Mouse (Mus musculus) Patski (cell line): Measurements from ENCODE around the gene Trpv3. TPM values are rescaled to one million over a fixed set of nuclear protein-coding genes. Genes with fewer than 3 reads are reported as not detected.

ENCODE experiments used
- ATAC-seq: fragments of 100-300 bp; one replicate; pipeline ENCODE4 v1.8.0; 2021
- CTCF ChIA-PET: fragments of 350-600 bp; sonication (Branson Sonifier 250); formaldehyde crosslinking; loops from one replicate; lab custom pipeline; 2022; ENCODE audit warnings: inconsistent platforms; lab: Charles Lee
- POLR2A ChIA-PET: fragments of 350-600 bp; sonication (Branson Sonifier 250); formaldehyde crosslinking; loops from one replicate; lab custom pipeline; 2022; ENCODE audit warnings: antibody characterized with exemption, inconsistent platforms; lab: Charles Lee
- DNase-seq: peaks from one replicate; pipeline ENCODE4 v3.0.0-alpha.2; 2011; ENCODE audit warnings: low read depth, low spot score
- H3K27me3 ChIP-seq: fragments of 371-371 bp; one replicate; pipeline ENCODE4 v1.5.1; 2021
- CTCF ChIP-seq: fragments of 100-300 bp; IDR thresholded peaks from one replicate; pipeline ENCODE4 v1.5.1; 2021
- in situ Hi-C: fragments of 300-500 bp; cut with MboI; formaldehyde crosslinking; loops from 3 replicates; pipeline ENCODE4 v1.11.1; 2018; ENCODE audit warnings: low pct_unique_long_range_greater_than_20kb, mixed read lengths
- polyA plus RNA-seq: library from polyadenylated mRNA; unstranded; gene quantifications from one replicate; pipeline ENCODE4 v1.2.3, GENCODE M21; 2021

The Trpv3 gene
- polyA plus RNA-seq: 0.01 TPM

DNA sequence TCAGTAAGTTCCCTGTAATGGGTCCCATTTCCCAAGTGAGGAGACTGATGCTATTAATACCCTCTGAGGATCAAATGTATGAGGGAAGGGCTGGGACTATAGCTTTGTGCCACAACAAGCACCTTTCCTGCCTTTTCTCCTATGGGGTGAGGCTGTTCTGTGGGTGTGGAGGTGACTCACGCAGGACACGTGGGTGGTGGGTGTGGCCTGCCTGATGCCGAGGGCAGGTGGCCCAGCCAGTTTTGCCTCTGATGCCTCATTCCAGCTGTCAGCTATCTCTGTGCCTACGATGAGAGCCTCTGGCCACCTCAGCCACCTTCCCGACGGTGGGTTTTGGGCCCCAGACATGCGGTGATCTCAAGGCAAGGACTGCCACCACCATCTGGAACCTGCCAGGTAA is at the start of gene Trpv3:
TSS of gene Trpv3 (plus strand) at position 122 of the 400 bp plus-strand sequence.
- POLR2A ChIA-PET: no interaction called here
- H3K27me3 ChIP-seq: no peaks in the 10 kb centered on the region
- in situ Hi-C loops: no loop called here
- ATAC-seq (no peak), DNase-seq (no peak)
- CTCF ChIA-PET: no interaction called here
- TF ChIP-seq CTCF: no peak

DNA sequence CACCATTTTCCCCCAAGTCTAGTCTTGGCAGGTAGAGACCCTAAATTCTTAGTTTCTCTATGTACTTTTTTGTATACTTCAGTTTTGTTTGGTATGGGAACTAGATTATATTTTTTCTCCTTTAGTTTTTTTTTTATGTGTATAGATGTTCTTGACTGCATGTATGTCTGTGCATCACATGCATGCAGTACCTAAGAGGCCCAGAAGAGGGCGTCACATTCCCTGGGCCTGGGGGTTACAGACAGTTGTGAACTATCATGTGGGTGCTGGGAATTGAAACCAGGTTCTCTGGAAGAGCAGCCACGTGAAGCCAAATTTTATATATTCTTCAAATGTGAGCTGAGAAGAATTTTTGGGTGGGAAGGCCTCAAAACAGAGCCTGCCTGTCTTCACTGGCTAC is 47.5 kb upstream of the Trpv3 start:
- CTCF ChIA-PET: interaction anchor here (0.9 to 1.5 kb wide), 2 partner anchors 9 to 81 kb away, joined by 3 to 4 read pairs; partner anchors contain the start of gene Haspin
- DNase-seq: no peak

DNA sequence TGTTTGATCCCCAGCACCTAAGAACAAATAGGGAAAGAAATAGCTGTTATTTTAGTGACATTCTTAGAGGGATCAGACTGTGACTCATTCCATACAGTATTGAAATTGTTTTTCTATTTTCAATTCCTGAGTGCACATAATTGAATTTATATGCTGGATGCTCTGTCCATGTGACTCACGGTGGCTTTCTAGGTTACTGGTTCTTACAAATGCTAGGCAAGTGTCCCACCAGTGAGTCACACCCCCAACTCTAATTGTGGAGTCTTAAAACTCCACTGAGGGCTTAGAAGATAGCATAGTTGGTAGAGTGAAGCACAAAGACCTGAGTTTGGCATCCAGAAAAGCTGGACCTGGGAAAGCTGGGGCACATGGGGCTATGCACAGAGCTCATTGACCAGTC is 46.5 kb upstream of the Trpv3 start:
- ATAC-seq (peak; percentile 46), DNase-seq (no peak)
- ChIA-PET POLR2A (interaction anchor here (1.0 kb wide), 1 partner anchor 22 kb away, joined by 3 read pairs; no protein-coding TSS in a partner anchor), CTCF (interaction anchor here (0.8 to 1.5 kb wide), 4 partner anchors 10 to 82 kb away, joined by 3 to 4 read pairs (median 3); partner anchors contain the start of gene Haspin)
- TF ChIP-seq CTCF: no peak
- H3K27me3 ChIP-seq: no peaks in the 10 kb centered on the region
- in situ Hi-C loops: no loop called here

More for the DNA sequence above, 47.5 kb upstream of the Trpv3 start:
- POLR2A ChIA-PET: interaction anchor here (1.0 kb wide), 1 partner anchor 21 kb away, joined by 3 read pairs; no protein-coding TSS in a partner anchor
- H3K27me3 ChIP-seq: no peaks in the 10 kb centered on the region
- in situ Hi-C loops: no loop called here
- TF ChIP-seq CTCF: peak; percentile 42
- no peak for ATAC-seq

DNA sequence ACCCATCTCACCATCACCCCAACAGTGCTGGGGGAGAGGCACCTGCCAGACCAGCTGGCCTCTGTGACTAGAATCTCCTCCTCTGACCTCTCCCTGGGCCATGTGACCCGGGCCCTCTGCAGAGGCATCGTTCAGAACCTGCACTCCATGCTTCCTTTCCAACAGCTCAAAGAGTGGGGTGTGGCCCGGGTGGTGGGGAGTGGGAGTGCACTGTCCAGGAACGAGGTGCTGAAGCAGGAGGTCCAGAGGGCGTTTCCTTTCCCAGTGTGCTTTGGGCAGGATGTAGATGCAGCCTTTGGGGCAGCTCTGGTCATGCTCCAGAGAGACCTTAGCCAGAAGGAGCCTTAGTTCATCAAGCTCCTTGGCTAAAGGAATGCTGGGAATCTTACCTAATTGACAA is 44.3 kb upstream of the Trpv3 start:
- CTCF ChIA-PET: interaction anchor here (1.8 to 2.2 kb wide), 2 partner anchors 21 to 29 kb away, joined by 4 to 6 read pairs; no protein-coding TSS in a partner anchor
- POLR2A ChIA-PET: no interaction called here
- ATAC-seq (peak; percentile 49), DNase-seq (no peak)
- no peaks in the 10 kb centered on the region for H3K27me3 ChIP-seq
- in situ Hi-C loops: no loop called here
- no peak for TF ChIP-seq CTCF

DNA sequence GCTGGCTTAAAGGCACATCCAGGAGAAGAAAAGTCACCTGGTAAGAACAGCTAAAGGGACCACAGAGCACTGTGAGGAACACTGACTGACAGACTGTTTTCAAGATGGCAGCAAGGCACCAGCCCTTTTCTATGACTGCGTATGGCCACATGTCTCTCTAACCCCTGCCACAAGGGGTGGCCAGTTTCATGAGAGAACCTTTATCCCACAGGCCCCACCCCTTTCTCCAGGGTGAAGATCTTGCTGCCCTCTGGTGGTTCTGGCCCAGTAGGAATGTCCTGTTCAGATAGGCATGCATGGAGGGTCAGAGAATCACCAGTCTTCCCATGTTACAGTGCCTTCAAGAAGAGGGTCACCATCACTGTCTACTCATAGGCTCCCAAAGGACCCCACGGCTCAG is 43.2 kb upstream of the Trpv3 start:
- no peak for TF ChIP-seq CTCF
- in situ Hi-C loops: no loop called here
- DNase-seq (no peak), ATAC-seq (no peak)
- POLR2A ChIA-PET: no interaction called here
- no peaks in the 10 kb centered on the region for H3K27me3 ChIP-seq
- CTCF ChIA-PET: interaction anchor here (1.3 to 1.8 kb wide), 2 partner anchors 10 to 31 kb away, joined by 3 to 4 read pairs; partner anchors contain the start of gene Trpv1

DNA sequence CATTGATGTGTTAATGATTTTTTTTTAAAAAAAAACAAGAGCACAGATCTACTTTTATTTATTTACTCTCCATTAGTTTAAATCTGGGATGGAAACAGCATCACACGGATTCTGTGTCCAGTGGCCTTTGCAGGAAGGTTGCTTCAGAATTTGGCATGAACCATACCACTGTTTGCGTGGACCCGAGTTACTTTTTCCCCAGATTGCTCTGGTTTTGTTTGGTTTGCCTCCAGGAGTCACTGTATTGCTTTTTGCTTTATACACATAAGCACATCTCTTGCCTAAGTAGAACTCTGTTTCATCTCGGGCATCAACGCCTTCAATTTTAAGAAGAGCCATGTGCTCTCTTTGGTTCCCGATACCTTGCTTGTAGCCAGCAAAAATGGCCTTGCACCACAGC is 41.3 kb upstream of the Trpv3 start:
- POLR2A ChIA-PET: no interaction called here
- CTCF ChIA-PET: no interaction called here
- in situ Hi-C loops: no loop called here
- DNase-seq: no peak
- H3K27me3 ChIP-seq: no peaks in the 10 kb centered on the region
- TF ChIP-seq CTCF: no peak
- ATAC-seq: no peak

DNA sequence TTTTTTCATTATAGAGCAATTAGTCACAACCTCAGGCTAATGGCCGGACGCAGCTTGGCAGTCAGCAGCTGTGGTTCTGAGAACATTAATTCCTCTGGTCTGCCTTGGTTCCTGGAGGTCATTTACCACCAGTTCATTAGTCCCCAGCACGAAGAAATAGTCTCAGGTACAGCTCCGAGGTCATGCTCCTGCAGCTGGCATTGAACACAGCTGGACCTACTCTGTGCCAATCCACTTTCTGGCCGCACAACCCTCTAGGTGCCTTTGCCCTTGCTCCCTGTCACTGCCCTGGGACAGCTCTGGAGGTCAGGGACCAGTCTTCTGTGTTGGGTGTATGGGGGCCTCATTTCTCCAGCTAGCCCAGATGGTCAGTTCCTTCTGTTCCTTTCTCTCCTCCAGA is 38.3 kb upstream of the Trpv3 start:
- ChIA-PET POLR2A (interaction anchor here (0.6 kb wide), 1 partner anchor 908 kb away, joined by 3 read pairs; no protein-coding TSS in a partner anchor), CTCF (no interaction called here)
- ATAC-seq (no peak), DNase-seq (no peak)
- no peaks in the 10 kb centered on the region for H3K27me3 ChIP-seq
- no peak for TF ChIP-seq CTCF
- in situ Hi-C loops: no loop called here

DNA sequence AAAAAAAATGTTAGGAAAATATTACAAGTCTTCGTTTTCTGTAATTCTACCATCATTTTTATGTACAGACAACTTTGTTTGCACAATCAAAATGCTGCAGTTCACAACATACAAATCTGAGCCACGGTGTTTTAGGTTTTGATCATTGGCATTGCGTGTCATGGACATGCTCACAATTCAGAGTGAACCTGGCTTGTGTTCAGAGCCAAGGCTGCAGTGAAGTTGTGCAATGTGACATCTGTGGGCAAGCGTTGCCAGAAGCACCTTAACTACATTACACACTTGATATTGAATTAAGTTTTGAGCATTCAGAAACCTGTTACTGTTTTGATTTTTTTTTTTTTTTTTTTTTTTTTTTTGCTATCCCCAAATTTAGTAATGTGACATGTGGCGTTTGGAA is 37.1 kb upstream of the Trpv3 start:
- ChIA-PET CTCF (no interaction called here), POLR2A (no interaction called here)
- no peak for DNase-seq
- in situ Hi-C loops: no loop called here
- ATAC-seq: no peak
- TF ChIP-seq CTCF: no peak
- no peaks in the 10 kb centered on the region for H3K27me3 ChIP-seq

DNA sequence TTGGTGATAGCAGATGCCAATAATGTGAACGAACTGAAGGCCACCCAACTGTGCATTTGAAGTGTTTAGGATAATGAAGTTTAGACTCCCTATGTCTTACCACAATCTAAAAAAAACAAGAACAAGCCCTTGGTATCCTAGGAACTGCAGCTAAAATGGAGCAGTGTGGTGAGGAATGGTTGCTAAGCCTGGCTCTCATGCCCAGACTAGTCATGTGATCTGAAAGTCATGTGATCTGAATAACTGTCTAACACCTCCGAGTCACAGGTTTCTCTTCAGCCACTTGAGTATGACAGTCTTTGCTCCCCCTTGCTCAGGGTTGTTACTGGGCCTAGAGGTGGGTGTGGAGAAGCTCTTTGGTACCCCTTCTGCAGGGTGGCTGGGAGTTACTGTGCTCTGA is 34.7 kb upstream of the Trpv3 start:
- ChIA-PET CTCF (no interaction called here), POLR2A (no interaction called here)
- in situ Hi-C loops: no loop called here
- no peak for ATAC-seq
- no peak for DNase-seq
- H3K27me3 ChIP-seq: no peaks in the 10 kb centered on the region
- no peak for TF ChIP-seq CTCF

DNA sequence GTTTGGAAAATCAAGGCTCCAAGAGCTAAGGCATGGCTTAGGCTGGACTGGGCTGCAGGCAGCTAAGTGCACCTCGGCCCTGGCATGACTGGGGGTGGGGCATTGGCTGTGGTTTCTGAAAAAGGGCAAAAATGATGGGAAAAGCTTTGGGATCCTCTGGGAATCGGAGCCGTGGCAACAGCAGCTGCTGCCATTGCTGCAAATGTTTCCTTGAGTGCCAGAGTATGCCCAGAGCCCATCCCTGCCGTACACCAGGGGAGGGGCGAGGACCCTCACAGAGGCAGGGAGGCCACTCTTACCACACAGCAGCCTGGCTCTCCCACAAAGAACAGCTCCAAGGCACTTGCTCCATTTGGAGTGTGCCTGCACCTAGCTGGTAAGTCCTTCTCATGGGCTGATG is 33.2 kb upstream of the Trpv3 start, which contains the start of gene Trpv1:
TSS of gene Trpv1 (plus strand) at position 301 of the 400 bp plus-strand sequence.
- H3K27me3 ChIP-seq: no peaks in the 10 kb centered on the region
- in situ Hi-C loops: no loop called here
- ChIA-PET POLR2A (no interaction called here), CTCF (interaction anchor here (0.9 kb wide), 1 partner anchor 10 kb away, joined by 3 read pairs; no protein-coding TSS in a partner anchor)
- no peak for TF ChIP-seq CTCF
- no peak for ATAC-seq
- DNase-seq: no peak

DNA sequence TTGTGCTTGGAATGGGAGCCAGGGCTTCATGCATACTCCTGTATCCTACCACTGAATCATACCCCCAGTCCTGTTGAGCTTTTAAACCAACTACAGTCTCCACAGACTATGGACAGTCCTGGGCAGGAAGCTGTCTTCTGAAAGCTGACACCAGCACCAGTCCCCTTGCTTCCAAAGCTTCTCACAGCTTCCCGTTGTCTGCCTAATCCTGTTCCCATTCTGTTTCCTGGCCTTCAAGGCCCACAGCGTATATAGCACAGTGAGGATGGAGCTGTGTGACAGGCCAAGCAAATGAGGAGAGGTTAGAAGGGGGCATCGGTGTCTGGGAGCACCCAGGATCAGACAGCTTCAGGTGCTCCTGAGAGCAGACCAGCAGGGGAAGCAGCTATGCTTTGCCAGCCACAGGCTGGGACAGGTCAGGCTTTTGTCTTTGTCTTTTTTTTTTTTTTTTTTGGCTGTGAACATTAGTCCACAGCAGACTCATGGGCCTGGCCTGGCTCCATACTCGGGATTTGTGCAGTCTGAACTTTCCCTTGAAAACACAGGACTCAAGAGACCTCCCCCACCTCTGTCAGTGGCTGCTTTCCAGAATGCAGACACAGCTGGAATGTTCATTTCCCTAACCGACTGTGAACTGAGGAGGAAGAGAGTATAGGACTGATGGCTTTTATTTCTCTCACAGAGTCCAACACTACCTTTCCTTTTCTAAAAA is 31.0 kb upstream of the Trpv3 start:
- in situ Hi-C loops: no loop called here
- POLR2A ChIA-PET: interaction anchor here (0.6 kb wide), 1 partner anchor 77 kb away, joined by 10 read pairs; no protein-coding TSS in a partner anchor
- CTCF ChIA-PET: interaction anchor here (0.6 to 1.3 kb wide), 2 partner anchors 16 to 29 kb away, joined by 3 read pairs; no protein-coding TSS in a partner anchor
- ATAC-seq (peak; percentile 54), DNase-seq (no peak)
- H3K27me3 ChIP-seq: no peaks in the 10 kb centered on the region
- TF ChIP-seq CTCF: no peak
